Mouse (Mus musculus) C2C12 (cell line): ENCODE measurements around the gene Klf15.

Experiments
- CTCF ChIP-seq: IDR thresholded peaks from one replicate; pipeline ENCODE4 v1.5.1; 2011; ENCODE audit not compliant: control insufficient read depth, insufficient read depth, insufficient read length
- MAX ChIP-seq: IDR thresholded peaks from one replicate; pipeline ENCODE4 v1.6.1; 2011; ENCODE audit warnings: mild to moderate bottlenecking, control low read depth
- USF1 ChIP-seq: IDR thresholded peaks from one replicate; pipeline ENCODE4 v1.6.1; 2011; ENCODE audit warnings: low read depth, mild to moderate bottlenecking, control low read depth, moderate library complexity

GRCm38 (mm10) chr6:90487531-90487930, 25.2 kb downstream of the Klf15 start:
- TF ChIP-seq MAX, result no peak
- no peak for TF ChIP-seq CTCF
- no peak for TF ChIP-seq USF1
